Mouse (Mus musculus): ENCODE measurements around the gene Il31ra.

DNA sequence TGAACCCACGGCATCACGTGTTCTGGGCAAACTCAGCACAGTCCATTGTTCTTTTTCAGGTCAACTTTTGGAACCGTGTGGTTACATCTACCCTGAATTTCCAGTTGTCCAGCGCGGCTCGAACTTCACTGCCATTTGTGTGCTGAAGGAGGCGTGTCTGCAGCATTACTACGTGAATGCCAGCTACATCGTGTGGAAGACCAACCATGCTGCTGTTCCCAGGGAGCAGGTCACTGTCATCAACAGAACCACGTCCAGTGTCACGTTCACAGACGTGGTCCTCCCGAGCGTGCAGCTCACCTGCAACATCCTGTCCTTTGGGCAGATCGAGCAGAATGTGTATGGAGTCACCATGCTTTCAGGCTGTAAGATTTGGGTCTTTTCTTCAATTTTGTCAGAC lies 114.2 kb downstream of the Il31ra start:
- TF ChIP-seq CHD2 (IDR thresholded peaks at IDR 0.05; ENCODE audit: low read depth, low read length) (no peak), ZNF384 (IDR thresholded peaks at IDR 0.05; ENCODE audit: low read depth, low read length) (no peak), MAFK (IDR thresholded peaks at IDR 0.05; ENCODE audit: insufficient read depth, low read depth, low read length) (no peak)

Measured in ES-E14 (cell line).